Mouse (Mus musculus) myocyte (in vitro differentiated cells): Measurements from ENCODE around the gene Hivep2.

Source experiments
- E2F4 ChIP-seq: IDR thresholded peaks from one replicate; pipeline ENCODE4 v1.6.1; 2011; ENCODE audit warnings: mild to moderate bottlenecking, control low read depth, moderate library complexity; ENCODE audit not compliant: insufficient read depth
- MAX ChIP-seq: IDR thresholded peaks from one replicate; pipeline ENCODE4 v1.6.1; 2011; ENCODE audit warnings: low read depth, mild to moderate bottlenecking, control low read depth
- MYOD1 ChIP-seq, 3 experiments: IDR thresholded peaks; one replicate each; pipeline ENCODE4 v1.6.1; 2011; ENCODE audit warnings: control low read depth in 2 of 3, low read depth in 2 of 3, mild to moderate bottlenecking in 2 of 3, moderate library complexity in 1 of 3; ENCODE audit not compliant: insufficient read length in 2 of 3, control insufficient read depth in 1 of 3
- MYOG ChIP-seq, 3 experiments: IDR thresholded peaks; one replicate each; pipeline ENCODE4 v1.6.1; 2011; ENCODE audit warnings: control low read depth in 2 of 3, low read depth in 2 of 3, mild to moderate bottlenecking in 2 of 3; ENCODE audit not compliant: insufficient read length in 2 of 3, control insufficient read depth in 1 of 3, insufficient read depth in 1 of 3
- POLR2A ChIP-seq: IDR thresholded peaks from one replicate; pipeline ENCODE4 v1.6.1; 2011; ENCODE audit warnings: low read depth, mild to moderate bottlenecking, control low read depth, moderate library complexity; ENCODE audit not compliant: insufficient read length
- POLR2AphosphoS2 ChIP-seq: IDR thresholded peaks from one replicate; pipeline ENCODE4 v1.6.1; 2011; ENCODE audit warnings: low read depth, control low read depth; ENCODE audit not compliant: insufficient read length
- SRF ChIP-seq: IDR thresholded peaks from one replicate; pipeline ENCODE4 v1.6.1; 2011; ENCODE audit warnings: low read depth; ENCODE audit not compliant: control insufficient read depth, insufficient read length
- TCF12 ChIP-seq: IDR thresholded peaks from one replicate; pipeline ENCODE4 v1.6.1; 2011; ENCODE audit warnings: mild to moderate bottlenecking, control low read depth; ENCODE audit not compliant: poor library complexity, insufficient read depth, severe bottlenecking
- USF1 ChIP-seq: IDR thresholded peaks from one replicate; pipeline ENCODE4 v1.6.1; 2011; ENCODE audit warnings: low read depth, mild to moderate bottlenecking, control low read depth, moderate library complexity

DNA sequence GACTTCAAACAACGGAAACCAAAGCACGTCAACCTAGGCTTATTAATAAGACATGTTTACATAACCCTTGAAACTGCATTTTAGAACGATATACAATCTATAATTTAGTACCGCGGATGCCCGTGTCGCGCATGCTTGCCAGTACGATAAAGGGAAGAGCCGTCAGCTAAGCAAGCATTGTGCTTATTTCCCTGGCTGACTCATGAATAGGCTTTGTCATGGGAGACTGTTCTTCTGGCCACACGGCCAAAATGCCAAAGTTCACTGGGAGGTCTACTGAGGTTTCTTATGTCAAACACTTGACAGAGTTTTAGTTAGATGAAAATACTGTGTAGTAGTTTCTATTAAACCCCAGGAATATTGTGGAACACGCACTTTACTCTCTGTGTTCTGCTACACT is 17.8 kb downstream of the Hivep2 start:
- no peak for TF ChIP-seq POLR2AphosphoS2
- no peak for TF ChIP-seq POLR2A
- no peak for TF ChIP-seq MYOG (IDR thresholded peaks at IDR 0.05; ENCODE audit: control insufficient read depth in 1 of 3, insufficient read depth in 1 of 3, insufficient read length in 2 of 3, low read depth in 2 of 3)
- no peak for TF ChIP-seq E2F4
- no peak for TF ChIP-seq USF1
- TF ChIP-seq MYOD1 (IDR thresholded peaks at IDR 0.05; ENCODE audit: control insufficient read depth in 1 of 3, insufficient read length in 2 of 3, low read depth in 2 of 3) = no peak
- TF ChIP-seq MAX = no peak
- no peak for TF ChIP-seq TCF12
- no peak for TF ChIP-seq SRF
